Mouse (Mus musculus) liver, adult 2 months (tissue): ENCODE measurements around the gene Rgmb.

Experiments used
- CTCF ChIP-seq: fragments of 200-500 bp; IDR thresholded peaks from 2 replicates; pipeline ENCODE4 v1.5.1; 2011; ENCODE audit warnings: low read depth, low read length, control low read depth
- POLR2A ChIP-seq: fragments of 200-500 bp; IDR thresholded peaks from 2 replicates; pipeline ENCODE4 v1.6.1; 2011; ENCODE audit warnings: low read length, control low read depth; ENCODE audit not compliant: insufficient read depth; ENCODE audit errors: extremely low read depth

DNA sequence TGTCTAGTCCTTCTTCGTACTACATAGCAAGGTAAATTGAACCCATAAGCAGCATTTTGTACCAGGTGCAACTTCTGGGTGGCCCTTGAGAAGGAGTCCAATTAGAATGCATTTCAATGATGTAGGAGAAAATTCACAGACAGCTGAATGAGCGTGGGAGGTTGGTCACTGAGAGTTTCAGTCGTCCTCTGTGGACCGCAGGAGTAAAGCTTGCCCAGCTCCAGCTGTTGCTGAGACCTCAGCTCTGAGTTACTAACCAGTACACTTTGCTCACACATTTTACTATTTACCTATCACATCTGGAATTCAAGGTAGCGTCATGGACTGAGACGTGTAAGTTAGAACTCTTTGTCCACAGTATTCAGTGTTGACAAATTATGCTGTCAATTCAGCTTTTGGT lies 43.9 kb upstream of the Rgmb start:
- TF ChIP-seq CTCF, result no peak
- TF ChIP-seq POLR2A, result no peak
